Mouse (Mus musculus): ENCODE data around the gene Gm49354.
"Not testable (repeated sequence)": the region's sequence is repeated elsewhere in the genome, so short reads cannot be mapped to it uniquely, and the experiment has no call there.

The Gm49354 gene

GRCm38 (mm10) chr13:59768531-59768930, 13.5 kb downstream of the Gm49354 start:
- no peak for DNase-seq (ENCODE audit: low read depth, low spot score)

- DNase-seq (ENCODE audit: low read depth, low spot score), result no peak
These were observed 15.1 kb downstream of the Gm49354 start for GRCm38 (mm10) chr13:59766786-59767515.

- no peak for DNase-seq (ENCODE audit: low read depth, low spot score)
These were observed 19.3 kb downstream of the Gm49354 start for GRCm38 (mm10) chr13:59762791-59763190.

GRCm38 (mm10) chr13:59756906-59757305, 25.1 kb downstream of the Gm49354 start:
- DNase-seq (ENCODE audit: low read depth, low spot score), result no peak

- no peak for DNase-seq (ENCODE audit: low read depth, low spot score)
These were observed 31.7 kb downstream of the Gm49354 start for GRCm38 (mm10) chr13:59750310-59750709.

GRCm38 (mm10) chr13:59746711-59747110, 35.3 kb downstream of the Gm49354 start, which contains the start of gene 1700014D04Rik:
Gene 1700014D04Rik, minus strand, starts transcription at chr13:59746752.
- DNase-seq (ENCODE audit: low read depth, low spot score), result no peak

GRCm38 (mm10) chr13:59746164-59746563, 35.9 kb downstream of the Gm49354 start:
- peak; percentile 28 for DNase-seq (ENCODE audit: low read depth, low spot score)

GRCm38 (mm10) chr13:59745462-59745861, 36.6 kb downstream of the Gm49354 start:
- DNase-seq (ENCODE audit: low read depth, low spot score), result no peak

GRCm38 (mm10) chr13:59741697-59742096, 40.3 kb downstream of the Gm49354 start:
- peak; percentile 43 for DNase-seq (ENCODE audit: low read depth, low spot score)

- DNase-seq (ENCODE audit: low read depth, low spot score), result no peak
These were observed 40.9 kb downstream of the Gm49354 start for GRCm38 (mm10) chr13:59741096-59741495.

- no peak for DNase-seq (ENCODE audit: low read depth, low spot score)
These were observed 42.6 kb downstream of the Gm49354 start for GRCm38 (mm10) chr13:59739397-59739796.

- no peak for DNase-seq (ENCODE audit: low read depth, low spot score)
These were observed 43.6 kb downstream of the Gm49354 start for GRCm38 (mm10) chr13:59738455-59738854.

GRCm38 (mm10) chr13:59735190-59735589, 46.9 kb downstream of the Gm49354 start:
- peak; percentile 82 for DNase-seq (ENCODE audit: low read depth, low spot score)

- DNase-seq (ENCODE audit: low read depth, low spot score), result peak; percentile 56
These were observed 47.7 kb downstream of the Gm49354 start for GRCm38 (mm10) chr13:59734347-59734746.

GRCm38 (mm10) chr13:59733936-59734335, 48.1 kb downstream of the Gm49354 start:
- DNase-seq (ENCODE audit: low read depth, low spot score), result peak; percentile 35

- DNase-seq (ENCODE audit: low read depth, low spot score), result no peak
These were observed 50.4 kb downstream of the Gm49354 start, which contains the start of gene Spata31d1d for GRCm38 (mm10) chr13:59731652-59732051. Gene Spata31d1d, minus strand, starts transcription at chr13:59731752.

- peak; percentile 87 for DNase-seq (ENCODE audit: low read depth, low spot score)
These were observed 53.5 kb downstream of the Gm49354 start for GRCm38 (mm10) chr13:59728378-59729093.

- DNase-seq (ENCODE audit: low read depth, low spot score), result peak; percentile 52
These were observed 55.7 kb downstream of the Gm49354 start for GRCm38 (mm10) chr13:59726139-59726867.

- DNase-seq (ENCODE audit: low read depth, low spot score), result not testable (repeated sequence)
These were observed 60.0 kb downstream of the Gm49354 start for GRCm38 (mm10) chr13:59722089-59722488.

- no peak for DNase-seq (ENCODE audit: low read depth, low spot score)
These were observed 62.6 kb downstream of the Gm49354 start for GRCm38 (mm10) chr13:59719475-59719874.

- not testable (repeated sequence) for DNase-seq (ENCODE audit: low read depth, low spot score)
These were observed 63.1 kb downstream of the Gm49354 start for GRCm38 (mm10) chr13:59718857-59719440.

- no peak for DNase-seq (ENCODE audit: low read depth, low spot score)
These were observed 68.3 kb downstream of the Gm49354 start for GRCm38 (mm10) chr13:59713710-59714109.

All from ES-CJ7 (cell line).